Mouse (Mus musculus) liver, embryonic 12.5 days (tissue): Measurements from ENCODE around the gene Nlrp6. TPM values are rescaled to one million over a fixed set of nuclear protein-coding genes. Genes with fewer than 3 reads are reported as not detected.

ENCODE experiments used
- ATAC-seq: fragments of 200-750 bp; cut with Nextera tagmentation; 2 replicates; pipeline ENCODE4 v1.8.0; 2017; ENCODE audit warnings: moderate number of reproducible peaks, mild to moderate bottlenecking, moderate library complexity
- H3K27ac ChIP-seq: fragments of 300-500 bp; sonication (generic); 2 replicates; pipeline ENCODE4 v1.5.1; 2016; ENCODE audit warnings: mild to moderate bottlenecking
- H3K27me3 ChIP-seq: fragments of 300-500 bp; sonication (generic); replicated peaks from 2 replicates; pipeline ENCODE4 v1.6.1; 2016; ENCODE audit warnings: mild to moderate bottlenecking, moderate library complexity
- H3K36me3 ChIP-seq: fragments of 300-500 bp; sonication (generic); 2 replicates; pipeline ENCODE4 v1.6.1; 2016; ENCODE audit warnings: mild to moderate bottlenecking, moderate library complexity
- H3K4me1 ChIP-seq: fragments of 300-500 bp; sonication (generic); 2 replicates; pipeline ENCODE4 v1.6.1; 2016
- H3K4me2 ChIP-seq: fragments of 300-500 bp; sonication (generic); 2 replicates; pipeline ENCODE4 v1.6.1; 2016; ENCODE audit warnings: mild to moderate bottlenecking, moderate library complexity
- H3K4me3 ChIP-seq: fragments of 300-500 bp; sonication (generic); 2 replicates; pipeline ENCODE4 v1.5.1; 2016; ENCODE audit warnings: mild to moderate bottlenecking, moderate library complexity
- H3K9ac ChIP-seq: fragments of 300-500 bp; sonication (generic); 2 replicates; pipeline ENCODE4 v1.6.1; 2016; ENCODE audit warnings: mild to moderate bottlenecking, moderate library complexity
- H3K9me3 ChIP-seq: fragments of 300-500 bp; sonication (generic); replicated peaks from 2 replicates; pipeline ENCODE4 v1.6.1; 2016; ENCODE audit warnings: mild to moderate bottlenecking, moderate library complexity
- WGBS: fragments of 180-500 bp; shearing (Covaris S2); methylation state at CpG from one replicate; pipeline ENCODE4 v1.1.7; 2016; ENCODE audit not compliant: insufficient replicate concordance; 5-methylcytosine and 5-hydroxymethylcytosine counted together
- polyA plus RNA-seq: library from polyadenylated mRNA; unstranded; fragments of >200 nt; fragmentation: Nextera tagmentation; extraction: Ambion mirVana; gene quantifications from 2 replicates; pipeline ENCODE4 v1.2.1, GENCODE M21; 2016

Gene Nlrp6
- polyA plus RNA-seq, 1 experiment from 2014 or later: 1.4 TPM

- no peaks in the 10 kb centered on the region for H3K27me3 ChIP-seq
- no peak for ATAC-seq
- 69% methylated on average over 7 of the region's 7 CpGs for WGBS
- H3K4me3 ChIP-seq: no peak overlapping the region
- H3K4me1 ChIP-seq: peaks cover 78% of the 10 kb centered on the region
- H3K4me2 ChIP-seq: no peak overlapping the region
- H3K9me3 ChIP-seq: no peaks in the 10 kb centered on the region
- no peak overlapping the region for H3K9ac ChIP-seq
- peaks cover 28% of the 10 kb centered on the region for H3K36me3 ChIP-seq
- no peak overlapping the region for H3K27ac ChIP-seq
These were observed 31.7 kb downstream of the Nlrp6 start for GRCm38 (mm10) chr7:140952441-140952840.

GRCm38 (mm10) chr7:140953133-140953532 lies 32.4 kb downstream of the Nlrp6 start:
- Histone ChIP-seq H3K4me1 (peaks cover 72% of the 10 kb centered on the region), H3K27ac (no peak overlapping the region), H3K4me3 (no peak overlapping the region), H3K9ac (no peak overlapping the region), H3K36me3 (peaks cover 21% of the 10 kb centered on the region), H3K4me2 (peak overlapping the region; percentile 66), H3K9me3 (no peaks in the 10 kb centered on the region), H3K27me3 (no peaks in the 10 kb centered on the region)
- WGBS: 53% methylated on average over 11 of the region's 11 CpGs
- no peak for ATAC-seq

GRCm38 (mm10) chr7:140953800-140954732 lies 33.4 kb downstream of the Nlrp6 start:
- Histone ChIP-seq H3K4me3 (peak overlapping the region; percentile 57), H3K36me3 (peaks cover 12% of the 10 kb centered on the region), H3K27me3 (no peaks in the 10 kb centered on the region), H3K4me2 (peak overlapping the region; percentile 66), H3K9me3 (no peaks in the 10 kb centered on the region), H3K27ac (peak overlapping the region; percentile 3; the same call in 1 of the 2 replicates), H3K4me1 (peaks cover 68% of the 10 kb centered on the region), H3K9ac (0 out of 2 replicates have a peak overlapping the region, but pooled peaks have one; percentile 1)
- no peak for ATAC-seq
- WGBS: 44% methylated on average over 15 of the region's 15 CpGs

- WGBS: 10% methylated on average over 9 of the region's 9 CpGs
- peak overlapping the region; percentile 66 for H3K4me2 ChIP-seq
- H3K4me3 ChIP-seq: peak overlapping the region; percentile 57
- H3K9me3 ChIP-seq: no peaks in the 10 kb centered on the region
- H3K4me1 ChIP-seq: peaks cover 74% of the 10 kb centered on the region
- H3K36me3 ChIP-seq: peaks cover 7% of the 10 kb centered on the region; the same call in 1 of the 2 replicates
- no peaks in the 10 kb centered on the region for H3K27me3 ChIP-seq
- no peak for ATAC-seq
- peak overlapping the region; percentile 79 for H3K27ac ChIP-seq
- peak overlapping the region; percentile 59; the same call in 1 of the 2 replicates for H3K9ac ChIP-seq
These were observed 34.0 kb downstream of the Nlrp6 start for GRCm38 (mm10) chr7:140954733-140955071.

GRCm38 (mm10) chr7:140955342-140955741 lies 34.6 kb downstream of the Nlrp6 start:
- peak; percentile 33 for ATAC-seq
- peak overlapping the region; percentile 79 for H3K27ac ChIP-seq
- H3K4me3 ChIP-seq: peak overlapping the region; percentile 57
- H3K4me2 ChIP-seq: peak overlapping the region; percentile 66
- WGBS: 8% methylated on average over 17 of the region's 17 CpGs
- H3K9ac ChIP-seq: peak overlapping the region; percentile 59
- no peaks in the 10 kb centered on the region for H3K9me3 ChIP-seq
- H3K27me3 ChIP-seq: no peaks in the 10 kb centered on the region
- peaks cover 7% of the 10 kb centered on the region; the same call in 1 of the 2 replicates for H3K36me3 ChIP-seq
- H3K4me1 ChIP-seq: peaks cover 73% of the 10 kb centered on the region

- Histone ChIP-seq H3K9ac (peak within 1 kb of the TSS; percentile 59), H3K9me3 (no peaks in the 10 kb centered on the region), H3K4me2 (peak within 1 kb of the TSS; percentile 66), H3K27ac (peak within 1 kb of the TSS; percentile 79), H3K36me3 (peaks cover 7% of the 10 kb centered on the region; the same call in 1 of the 2 replicates), H3K27me3 (no peaks in the 10 kb centered on the region), H3K4me3 (peak within 1 kb of the TSS; percentile 57), H3K4me1 (peaks cover 67% of the 10 kb centered on the region)
- WGBS: 19% methylated on average over 11 of the region's 11 CpGs
- ATAC-seq: peak; percentile 71
These were observed 35.3 kb downstream of the Nlrp6 start, which contains the start of the genes Gm45717 and Ifitm2 for GRCm38 (mm10) chr7:140955758-140956555. Gene Gm45717 (minus strand): TSS chr7:140955937. Gene Ifitm2 (minus strand): TSS chr7:140955987.

GRCm38 (mm10) chr7:140956556-140956869 lies 35.8 kb downstream of the Nlrp6 start:
- H3K4me2 ChIP-seq: peak overlapping the region; percentile 66
- H3K27me3 ChIP-seq: no peaks in the 10 kb centered on the region
- H3K9ac ChIP-seq: no peak overlapping the region
- no peaks in the 10 kb centered on the region for H3K9me3 ChIP-seq
- peaks cover 61% of the 10 kb centered on the region for H3K4me1 ChIP-seq
- H3K27ac ChIP-seq: peak overlapping the region; percentile 79
- H3K36me3 ChIP-seq: peaks cover 7% of the 10 kb centered on the region; the same call in 1 of the 2 replicates
- H3K4me3 ChIP-seq: no peak overlapping the region
- 65% methylated on average over 6 of the region's 6 CpGs for WGBS
- no peak for ATAC-seq

GRCm38 (mm10) chr7:140959181-140959901 lies 38.6 kb downstream of the Nlrp6 start:
- no peaks in the 10 kb centered on the region for H3K27me3 ChIP-seq
- H3K4me3 ChIP-seq: no peak overlapping the region
- ATAC-seq: no peak
- H3K9ac ChIP-seq: no peak overlapping the region
- H3K4me1 ChIP-seq: peaks cover 38% of the 10 kb centered on the region
- 9% methylated on average over 9 of the region's 9 CpGs for WGBS
- H3K9me3 ChIP-seq: no peaks in the 10 kb centered on the region
- H3K27ac ChIP-seq: no peak overlapping the region
- H3K4me2 ChIP-seq: no peak overlapping the region
- no peaks in the 10 kb centered on the region for H3K36me3 ChIP-seq

- H3K4me3 ChIP-seq: no peak overlapping the region
- H3K27ac ChIP-seq: no peak overlapping the region
- H3K9me3 ChIP-seq: no peaks in the 10 kb centered on the region
- no peak for ATAC-seq
- H3K9ac ChIP-seq: no peak overlapping the region
- no peaks in the 10 kb centered on the region for H3K36me3 ChIP-seq
- H3K27me3 ChIP-seq: no peaks in the 10 kb centered on the region
- 47% methylated on average over 5 of the region's 5 CpGs for WGBS
- H3K4me2 ChIP-seq: no peak overlapping the region
- H3K4me1 ChIP-seq: peaks cover 31% of the 10 kb centered on the region
These were observed 39.3 kb downstream of the Nlrp6 start for GRCm38 (mm10) chr7:140960026-140960425.

GRCm38 (mm10) chr7:140961416-140961815 lies 40.7 kb downstream of the Nlrp6 start:
- H3K36me3 ChIP-seq: no peaks in the 10 kb centered on the region
- WGBS: 63% methylated on average over 2 of the region's 2 CpGs
- no peaks in the 10 kb centered on the region for H3K9me3 ChIP-seq
- ATAC-seq: no peak
- peaks cover 19% of the 10 kb centered on the region for H3K4me1 ChIP-seq
- H3K27ac ChIP-seq: no peak overlapping the region
- no peak overlapping the region for H3K4me2 ChIP-seq
- no peak overlapping the region for H3K4me3 ChIP-seq
- no peak overlapping the region for H3K9ac ChIP-seq
- H3K27me3 ChIP-seq: no peaks in the 10 kb centered on the region

GRCm38 (mm10) chr7:140962733-140963132 lies 42.0 kb downstream of the Nlrp6 start:
- 80% methylated on average over 2 of the region's 2 CpGs for WGBS
- Histone ChIP-seq H3K4me1 (peaks cover 10% of the 10 kb centered on the region), H3K9me3 (no peaks in the 10 kb centered on the region), H3K9ac (no peak overlapping the region), H3K27ac (no peak overlapping the region), H3K4me2 (no peak overlapping the region), H3K4me3 (no peak overlapping the region), H3K27me3 (no peaks in the 10 kb centered on the region), H3K36me3 (no peaks in the 10 kb centered on the region)
- ATAC-seq: no peak
